Mouse (Mus musculus): Measurements from ENCODE around the gene E2f6. TPM values are rescaled to one million over a fixed set of nuclear protein-coding genes. Genes with fewer than 3 reads are reported as not detected.

Gene E2f6
- polyA plus RNA-seq, 1 experiment = 6.5 TPM

- H3K4me3 ChIP-seq (ENCODE audit: extremely low read depth, insufficient read depth, insufficient read length) = no peak overlapping the region
- no peak for DNase-seq (ENCODE audit: low read depth in 1 of 2, low spot score in 2 of 2)
- TF ChIP-seq CTCF (IDR thresholded peaks at IDR 0.05; ENCODE audit: extremely low read depth, insufficient read depth, insufficient read length, insufficient replicate concordance) = no peak
- H3K36me3 ChIP-seq (ENCODE audit: control insufficient read depth, insufficient read depth, low read length) = no peaks in the 10 kb centered on the region
- H3K4me1 ChIP-seq (ENCODE audit: control insufficient read depth, insufficient read depth, insufficient read length) = peaks cover 6% of the 10 kb centered on the region; the same call in 1 of the 2 replicates
- H3K27ac ChIP-seq (ENCODE audit: insufficient read depth, low read length) = no peak overlapping the region
- WGBS = 29% methylated on average over 3 of the region's 3 CpGs
- no peaks in the 10 kb centered on the region for H3K27me3 ChIP-seq (ENCODE audit: control insufficient read depth, insufficient read depth, low read length)
Observed at GRCm38 (mm10) chr12:16865871-16866270, 55.1 kb downstream of the E2f6 start.

DNA sequence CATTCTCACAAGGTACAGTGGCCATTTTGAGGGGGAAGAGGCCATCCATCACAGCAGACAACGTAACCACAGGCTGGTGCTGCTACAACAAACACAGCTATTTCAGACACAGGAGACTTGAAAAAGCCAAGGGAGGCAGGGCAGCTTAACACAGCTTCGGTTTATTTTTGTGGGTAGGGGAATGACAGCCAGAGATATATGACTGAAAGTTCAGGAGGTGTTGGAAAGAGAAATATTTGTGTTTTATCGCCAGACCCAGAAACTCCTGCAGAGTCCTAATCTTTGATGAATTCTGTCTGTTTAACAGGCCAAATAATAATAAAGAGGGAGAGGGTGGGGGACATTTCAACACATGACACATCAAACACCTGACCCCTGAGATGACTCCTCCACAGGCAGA, 55.7 kb downstream of the E2f6 start:
- Histone ChIP-seq H3K27me3 (ENCODE audit: control insufficient read depth, insufficient read depth, low read length) (no peaks in the 10 kb centered on the region), H3K36me3 (ENCODE audit: control insufficient read depth, insufficient read depth, low read length) (no peaks in the 10 kb centered on the region), H3K4me1 (ENCODE audit: control insufficient read depth, insufficient read depth, insufficient read length) (peaks cover 6% of the 10 kb centered on the region; the same call in 1 of the 2 replicates), H3K27ac (ENCODE audit: insufficient read depth, low read length) (no peak overlapping the region), H3K4me3 (ENCODE audit: extremely low read depth, insufficient read depth, insufficient read length) (no peak overlapping the region)
- WGBS = 32% methylated on average over 3 of the region's 3 CpGs
- no peak for TF ChIP-seq POLR2A (IDR thresholded peaks at IDR 0.05; ENCODE audit: low read depth, low read length)
- no peak for TF ChIP-seq CTCF (IDR thresholded peaks at IDR 0.05; ENCODE audit: extremely low read depth, insufficient read depth, insufficient read length, insufficient replicate concordance)
- no peak for DNase-seq (ENCODE audit: low read depth in 1 of 2, low spot score in 2 of 2)

DNA sequence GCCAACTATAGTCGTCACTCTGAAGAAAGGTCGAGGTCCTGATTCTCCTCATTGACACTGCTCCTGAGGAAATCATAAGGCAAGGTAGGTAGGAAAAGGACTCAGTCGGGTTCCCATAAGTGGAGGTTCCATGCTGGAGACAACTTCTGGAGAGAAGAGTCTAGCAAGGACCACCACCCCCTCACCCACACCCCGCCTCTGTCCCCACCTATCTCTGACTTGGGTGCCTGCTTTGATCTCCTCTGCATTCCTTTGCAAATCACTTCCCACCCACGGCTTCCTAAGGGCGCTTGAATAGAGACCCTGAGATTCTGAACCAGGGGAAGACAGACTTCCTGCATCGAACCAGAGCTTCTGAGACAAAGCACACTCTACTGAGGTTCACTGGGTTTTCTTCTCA, 56.5 kb downstream of the E2f6 start:
- 80% methylated on average over 7 of the region's 7 CpGs for WGBS
- TF ChIP-seq CTCF (IDR thresholded peaks at IDR 0.05; ENCODE audit: extremely low read depth, insufficient read depth, insufficient read length, insufficient replicate concordance) (no peak), POLR2A (IDR thresholded peaks at IDR 0.05; ENCODE audit: low read depth, low read length) (no peak)
- no peak overlapping the region for H3K4me3 ChIP-seq (ENCODE audit: extremely low read depth, insufficient read depth, insufficient read length)
- peaks cover 6% of the 10 kb centered on the region; the same call in 1 of the 2 replicates for H3K4me1 ChIP-seq (ENCODE audit: control insufficient read depth, insufficient read depth, insufficient read length)
- H3K27ac ChIP-seq (ENCODE audit: insufficient read depth, low read length) = no peak overlapping the region
- DNase-seq (ENCODE audit: low read depth in 1 of 2, low spot score in 2 of 2) = no peak
- no peaks in the 10 kb centered on the region for H3K36me3 ChIP-seq (ENCODE audit: control insufficient read depth, insufficient read depth, low read length)
- H3K27me3 ChIP-seq (ENCODE audit: control insufficient read depth, insufficient read depth, low read length) = no peaks in the 10 kb centered on the region

- Histone ChIP-seq H3K4me1 (ENCODE audit: control insufficient read depth, insufficient read depth, insufficient read length) (peaks cover 6% of the 10 kb centered on the region; the same call in 1 of the 2 replicates), H3K27me3 (ENCODE audit: control insufficient read depth, insufficient read depth, low read length) (no peaks in the 10 kb centered on the region), H3K36me3 (ENCODE audit: control insufficient read depth, insufficient read depth, low read length) (no peaks in the 10 kb centered on the region), H3K27ac (ENCODE audit: insufficient read depth, low read length) (no peak overlapping the region), H3K4me3 (ENCODE audit: extremely low read depth, insufficient read depth, insufficient read length) (no peak overlapping the region)
- DNase-seq (ENCODE audit: low read depth in 1 of 2, low spot score in 2 of 2) = no peak
- WGBS = 88% methylated on average over 6 of the region's 6 CpGs
- TF ChIP-seq CTCF (IDR thresholded peaks at IDR 0.05; ENCODE audit: extremely low read depth, insufficient read depth, insufficient read length, insufficient replicate concordance) (no peak), POLR2A (IDR thresholded peaks at IDR 0.05; ENCODE audit: low read depth, low read length) (no peak)
Observed at GRCm38 (mm10) chr12:16868618-16869017, 57.9 kb downstream of the E2f6 start.

DNA sequence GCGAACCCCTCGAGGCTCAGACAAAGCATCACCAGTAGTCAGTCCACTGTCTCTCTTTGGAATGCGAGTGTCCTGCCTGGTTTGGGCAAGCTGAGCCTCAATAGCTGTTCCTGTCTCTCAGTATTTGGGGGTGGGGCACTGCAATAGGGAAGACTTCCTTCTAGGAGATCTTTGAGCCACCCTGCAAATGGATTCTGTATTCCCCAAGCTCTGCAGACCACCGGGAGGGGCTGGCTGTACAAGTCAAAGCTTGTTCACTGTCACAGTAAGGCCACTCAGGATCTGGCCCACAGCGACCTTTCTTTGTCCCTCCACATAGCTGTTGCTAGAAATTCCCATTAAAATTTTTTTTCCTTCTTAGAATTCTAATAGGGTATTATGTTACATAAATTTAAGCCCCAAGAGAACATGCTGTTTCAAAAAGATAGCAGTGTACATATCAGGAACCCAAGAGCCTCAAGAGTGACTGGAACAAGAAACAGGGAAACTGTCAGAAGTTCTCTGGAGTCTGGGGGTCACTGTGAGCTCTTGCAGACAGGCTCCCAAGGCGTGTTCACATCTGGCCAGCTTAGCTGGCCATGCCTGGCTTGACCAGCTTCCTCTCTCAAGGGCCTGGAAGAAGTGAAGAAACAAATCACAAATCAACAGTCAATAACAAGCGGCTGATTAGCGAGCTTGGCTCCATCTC, 58.5 kb downstream of the E2f6 start:
- Histone ChIP-seq H3K4me3 (ENCODE audit: extremely low read depth, insufficient read depth, insufficient read length) (no peak overlapping the region), H3K27ac (ENCODE audit: insufficient read depth, low read length) (no peak overlapping the region), H3K27me3 (ENCODE audit: control insufficient read depth, insufficient read depth, low read length) (no peaks in the 10 kb centered on the region), H3K36me3 (ENCODE audit: control insufficient read depth, insufficient read depth, low read length) (no peaks in the 10 kb centered on the region), H3K4me1 (ENCODE audit: control insufficient read depth, insufficient read depth, insufficient read length) (peaks cover 8% of the 10 kb centered on the region; the same call in 1 of the 2 replicates)
- no peak for DNase-seq (ENCODE audit: low read depth in 1 of 2, low spot score in 2 of 2)
- WGBS = 85% methylated on average over 8 of the region's 8 CpGs
- no peak for TF ChIP-seq POLR2A (IDR thresholded peaks at IDR 0.05; ENCODE audit: low read depth, low read length)
- no peak for TF ChIP-seq CTCF (IDR thresholded peaks at IDR 0.05; ENCODE audit: extremely low read depth, insufficient read depth, insufficient read length, insufficient replicate concordance)

DNA sequence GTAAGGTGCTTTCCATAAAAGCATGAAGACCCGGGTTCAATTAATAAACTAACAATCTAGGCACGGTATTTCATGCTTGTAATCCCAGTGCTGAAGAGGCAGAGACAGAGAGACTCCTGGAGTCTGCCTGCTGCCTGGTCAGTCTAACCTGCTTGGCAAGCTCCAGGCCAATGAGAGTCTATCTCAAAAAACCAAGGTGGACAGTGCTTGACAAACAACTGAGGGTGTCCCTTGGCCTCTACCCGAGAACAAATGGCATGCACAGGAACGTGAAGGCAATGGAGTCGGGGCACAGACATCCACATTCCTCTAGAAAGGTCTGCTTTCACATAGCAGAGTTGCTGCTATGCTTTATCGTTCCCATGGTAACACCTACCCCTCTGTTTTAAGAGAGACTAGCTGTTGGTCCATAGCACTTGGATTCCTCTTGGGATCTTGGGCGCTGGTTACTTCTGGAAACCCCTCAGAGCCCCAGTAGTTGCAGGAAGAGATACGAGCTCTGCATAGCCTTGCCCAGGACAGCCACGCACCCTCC, 59.2 kb downstream of the E2f6 start:
- Histone ChIP-seq H3K4me1 (ENCODE audit: control insufficient read depth, insufficient read depth, insufficient read length) (peaks cover 8% of the 10 kb centered on the region; the same call in 1 of the 2 replicates), H3K4me3 (ENCODE audit: extremely low read depth, insufficient read depth, insufficient read length) (no peak overlapping the region), H3K27ac (ENCODE audit: insufficient read depth, low read length) (peak overlapping the region; percentile 64), H3K36me3 (ENCODE audit: control insufficient read depth, insufficient read depth, low read length) (no peaks in the 10 kb centered on the region), H3K27me3 (ENCODE audit: control insufficient read depth, insufficient read depth, low read length) (no peaks in the 10 kb centered on the region)
- 72% methylated on average over 9 of the region's 9 CpGs for WGBS
- TF ChIP-seq CTCF (IDR thresholded peaks at IDR 0.05; ENCODE audit: extremely low read depth, insufficient read depth, insufficient read length, insufficient replicate concordance) (no peak), POLR2A (IDR thresholded peaks at IDR 0.05; ENCODE audit: low read depth, low read length) (no peak)
- no peak for DNase-seq (ENCODE audit: low read depth in 1 of 2, low spot score in 2 of 2)
